Mouse (Mus musculus) WW6 (cell line): ENCODE results near the gene Enc1.

ENCODE experiments used
- DNase-seq: peaks from one replicate; pipeline ENCODE4 v3.0.0-alpha.2; 2013; ENCODE audit warnings: low read depth, low spot score

Gene Enc1

DNA sequence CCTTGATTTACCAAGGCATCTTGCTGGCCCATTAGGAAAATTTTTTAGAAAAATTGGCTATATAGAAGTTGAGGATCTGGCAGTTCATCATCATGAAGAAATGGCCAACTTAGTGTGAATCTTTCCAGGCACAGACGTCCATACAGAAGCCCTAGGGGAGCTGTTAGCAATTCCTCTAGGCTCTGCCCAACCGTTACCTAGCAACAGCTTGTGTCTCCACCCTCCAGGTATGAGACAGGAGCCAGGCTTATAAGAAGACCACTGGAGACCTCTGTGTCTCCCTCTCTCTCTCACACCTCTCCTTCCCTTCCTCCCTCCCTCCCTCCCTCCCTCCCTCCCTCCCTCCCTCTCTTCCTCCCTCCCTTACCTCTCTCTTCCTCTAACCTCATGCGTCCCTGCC lies 49.8 kb downstream of the Enc1 start:
- no peak for DNase-seq

DNA sequence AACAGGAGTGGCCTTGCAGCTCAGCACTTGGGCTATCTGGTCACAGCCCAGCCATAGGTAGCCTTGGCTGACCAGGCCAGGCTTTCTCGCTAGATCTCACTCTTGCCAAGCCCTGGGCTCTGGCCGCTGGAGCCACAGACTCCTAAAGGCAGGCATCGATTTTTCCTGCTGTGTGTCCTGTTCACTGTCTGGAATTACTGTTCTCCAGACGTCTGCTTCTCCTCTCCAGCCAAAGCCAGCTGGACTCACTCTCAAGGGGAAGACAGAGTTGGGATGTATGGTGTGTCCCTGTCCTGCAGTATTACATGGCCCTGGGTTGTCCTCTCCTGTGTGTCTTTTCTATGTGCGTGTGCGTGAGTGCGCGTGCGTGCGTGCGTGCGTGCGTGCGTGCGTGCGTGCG lies 50.4 kb downstream of the Enc1 start:
- no peak for DNase-seq

DNA sequence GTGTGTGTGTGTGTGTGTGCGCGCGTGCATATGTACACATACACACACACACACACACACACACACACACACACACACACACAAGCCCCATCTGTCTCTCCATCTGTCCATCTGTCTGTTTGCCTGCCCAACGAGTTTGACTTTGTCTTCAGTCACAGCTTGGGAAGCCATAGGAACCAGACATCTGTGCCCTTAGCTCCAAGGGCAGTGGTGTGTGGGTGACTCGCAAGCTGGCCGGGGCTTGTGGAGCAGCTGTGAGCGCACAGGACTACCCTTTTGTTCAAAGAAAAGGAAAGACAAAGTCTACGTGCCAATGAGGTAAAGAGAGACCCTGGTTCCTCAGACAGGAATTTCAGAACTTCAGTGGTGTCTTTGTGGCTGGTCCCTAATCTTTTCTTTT lies 51.1 kb downstream of the Enc1 start:
- no peak for DNase-seq

DNA sequence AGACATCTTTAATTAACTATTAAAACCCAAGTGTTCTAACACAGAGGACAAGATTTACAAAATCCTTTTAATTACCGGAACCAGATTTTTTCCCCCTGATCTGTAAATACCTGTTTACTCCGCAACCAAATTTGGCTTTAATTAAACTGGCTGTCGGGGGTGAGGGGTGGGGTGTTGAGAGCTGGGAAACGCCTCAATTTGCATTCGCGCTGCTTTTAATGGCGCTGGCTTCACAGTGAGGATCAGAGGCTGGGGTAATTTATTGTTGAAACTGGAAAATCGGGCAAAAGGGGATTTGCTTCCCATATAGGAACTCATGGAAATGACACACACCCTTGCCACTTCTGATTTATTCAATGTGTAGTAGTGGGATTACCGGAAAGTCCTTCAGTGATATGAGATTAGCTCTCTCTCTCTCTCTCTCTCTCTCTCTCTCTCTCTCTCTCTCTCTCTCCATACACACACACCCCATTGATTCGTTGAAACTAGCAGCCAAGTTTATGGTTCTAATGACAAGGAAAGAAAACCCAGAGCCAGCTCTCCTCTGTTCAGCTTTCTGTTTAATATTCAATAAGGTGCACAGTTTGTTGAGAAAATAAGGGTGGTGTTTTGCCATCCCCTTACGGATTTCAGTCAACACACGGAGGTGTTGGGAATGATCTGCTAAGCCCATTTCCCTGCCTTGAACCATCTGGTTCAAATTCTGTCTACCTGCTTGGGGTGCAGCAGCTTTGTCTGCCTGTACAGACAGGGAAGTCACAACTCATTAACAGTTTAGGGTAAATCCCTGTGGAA lies 51.7 kb downstream of the Enc1 start:
- no peak for DNase-seq

- DNase-seq = no peak
Observed at GRCm38 (mm10) chr13:97295101-97295852, 54.4 kb downstream of the Enc1 start.

DNA sequence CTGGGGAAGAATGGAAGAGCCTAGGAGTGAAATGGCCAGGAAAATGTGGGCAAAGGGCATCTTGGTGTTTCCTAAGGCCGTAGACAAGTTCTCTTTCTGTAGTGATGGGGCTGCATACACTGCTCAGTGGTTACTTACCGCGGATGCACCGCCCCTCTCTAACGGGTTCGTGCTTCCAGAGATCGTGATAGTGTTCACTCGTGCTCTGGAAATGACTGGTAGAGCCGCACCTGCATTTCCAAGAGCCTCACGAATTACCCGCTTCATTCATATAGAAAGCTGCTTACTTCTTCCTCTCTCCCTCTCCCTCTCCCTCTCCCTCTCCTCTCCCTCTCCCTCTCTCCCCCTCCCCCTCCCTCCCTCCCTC lies 54.9 kb downstream of the Enc1 start:
- DNase-seq = no peak

DNA sequence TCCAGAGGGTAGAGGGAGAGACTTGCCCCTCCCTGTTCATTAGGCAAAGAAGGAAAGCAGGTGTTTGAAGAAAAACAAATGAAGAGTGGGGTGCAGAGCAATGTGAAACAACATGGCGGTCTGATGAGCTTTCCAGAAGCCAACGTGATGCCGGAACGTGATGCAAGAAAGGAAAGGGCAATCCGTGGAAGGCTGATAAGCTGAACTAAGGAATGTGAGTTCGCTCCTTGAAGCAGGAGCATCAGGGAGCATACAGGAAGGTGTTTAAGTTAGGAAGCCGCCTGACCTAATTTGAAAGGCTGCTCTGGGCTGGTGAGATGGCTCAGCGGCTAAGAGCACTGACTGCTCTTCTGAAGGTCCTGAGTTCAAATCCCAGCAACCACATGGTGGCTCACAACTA lies 55.4 kb downstream of the Enc1 start:
- no peak for DNase-seq

DNA sequence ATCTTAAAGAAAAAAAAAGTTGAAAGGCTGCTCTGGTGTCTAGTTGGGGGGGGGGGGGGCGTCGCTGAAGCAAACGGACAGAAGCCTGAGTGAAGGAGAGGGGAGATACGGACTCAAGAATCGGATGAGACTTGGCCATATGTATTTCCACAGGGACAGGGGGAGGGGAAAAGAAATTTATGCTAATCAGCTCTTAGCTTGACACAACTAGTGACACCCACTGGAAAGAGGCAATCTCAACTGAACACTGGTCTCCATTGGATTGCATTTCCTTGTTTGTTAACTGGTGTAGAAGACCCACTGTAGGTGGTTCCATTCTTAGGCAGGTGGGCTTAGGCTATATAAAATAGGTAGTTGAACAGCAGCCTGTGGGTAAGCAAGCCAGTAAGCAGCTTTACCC lies 55.9 kb downstream of the Enc1 start:
- DNase-seq = no peak

DNA sequence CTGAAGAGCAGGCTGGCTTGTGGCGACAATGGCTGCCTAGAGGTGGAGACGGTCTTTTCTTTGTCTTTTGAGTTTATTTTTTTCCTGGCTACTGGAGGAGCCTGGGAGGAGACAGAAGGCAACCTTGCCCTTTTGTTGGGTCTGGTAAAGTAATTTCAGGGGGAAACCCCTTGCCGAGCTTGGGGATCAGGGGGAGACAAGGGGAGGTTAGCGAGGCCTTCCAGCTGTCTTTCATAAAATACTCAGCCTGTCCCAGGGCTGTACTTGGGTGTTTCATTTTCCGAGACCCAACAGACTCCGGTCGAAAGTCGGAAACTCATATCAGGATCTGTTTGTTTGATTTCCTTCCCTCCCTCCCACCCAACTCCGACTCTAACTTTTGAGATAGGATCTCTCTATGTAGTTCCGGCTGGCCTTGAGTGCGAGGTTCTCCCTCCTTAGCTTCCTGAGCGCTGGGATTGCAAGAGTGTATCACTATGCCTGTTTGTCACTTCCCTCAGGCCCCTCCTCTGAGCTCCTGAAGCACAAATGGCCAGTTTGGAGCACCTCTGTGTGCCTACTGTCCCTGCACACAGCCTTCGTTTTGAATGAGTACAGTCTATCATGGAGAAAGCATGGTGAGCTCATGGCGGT lies 56.6 kb downstream of the Enc1 start:
- no peak for DNase-seq

DNA sequence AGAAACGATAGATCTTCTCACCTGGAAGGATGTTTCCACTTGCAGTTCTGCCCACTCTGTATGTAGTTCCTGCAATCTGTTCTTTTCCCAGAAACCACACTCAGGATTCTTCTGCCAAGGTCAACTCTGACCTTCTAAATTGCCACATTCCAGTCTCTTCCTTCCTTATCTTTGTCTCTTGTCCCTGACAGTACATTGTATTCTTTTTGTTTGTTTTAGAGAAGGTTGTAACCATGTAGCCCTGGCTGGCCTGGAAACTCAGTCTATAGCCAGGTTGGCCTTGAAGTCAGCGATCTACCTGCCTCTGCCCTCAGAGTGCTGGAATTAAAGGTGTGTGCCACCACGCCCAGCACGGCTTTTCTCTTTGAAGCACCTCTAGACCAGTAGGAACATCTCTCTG lies 58.0 kb downstream of the Enc1 start:
- no peak for DNase-seq

- DNase-seq = no peak
Observed at GRCm38 (mm10) chr13:97299877-97300873, 59.3 kb downstream of the Enc1 start.
